Mouse (Mus musculus): ENCODE data around the gene Nup133.
"Not testable (repeated sequence)": the region's sequence is repeated elsewhere in the genome, so short reads cannot be mapped to it uniquely, and the experiment has no call there.

Nup133 gene
- long read RNA-seq, experiment 1, full-length matches to known transcripts: 5 of 9 reads
- long read RNA-seq, experiment 1, partial matches to known transcripts: 4 of 9 reads
- long read RNA-seq, experiment 1, other reads (novel, unspliced or antisense): 0 of 9 reads
- long read RNA-seq, experiment 2, full-length matches to known transcripts: 5 of 9 reads
- long read RNA-seq, experiment 2, partial matches to known transcripts: 3 of 9 reads
- long read RNA-seq, experiment 2, other reads (novel, unspliced or antisense): 1 of 9 reads

DNA sequence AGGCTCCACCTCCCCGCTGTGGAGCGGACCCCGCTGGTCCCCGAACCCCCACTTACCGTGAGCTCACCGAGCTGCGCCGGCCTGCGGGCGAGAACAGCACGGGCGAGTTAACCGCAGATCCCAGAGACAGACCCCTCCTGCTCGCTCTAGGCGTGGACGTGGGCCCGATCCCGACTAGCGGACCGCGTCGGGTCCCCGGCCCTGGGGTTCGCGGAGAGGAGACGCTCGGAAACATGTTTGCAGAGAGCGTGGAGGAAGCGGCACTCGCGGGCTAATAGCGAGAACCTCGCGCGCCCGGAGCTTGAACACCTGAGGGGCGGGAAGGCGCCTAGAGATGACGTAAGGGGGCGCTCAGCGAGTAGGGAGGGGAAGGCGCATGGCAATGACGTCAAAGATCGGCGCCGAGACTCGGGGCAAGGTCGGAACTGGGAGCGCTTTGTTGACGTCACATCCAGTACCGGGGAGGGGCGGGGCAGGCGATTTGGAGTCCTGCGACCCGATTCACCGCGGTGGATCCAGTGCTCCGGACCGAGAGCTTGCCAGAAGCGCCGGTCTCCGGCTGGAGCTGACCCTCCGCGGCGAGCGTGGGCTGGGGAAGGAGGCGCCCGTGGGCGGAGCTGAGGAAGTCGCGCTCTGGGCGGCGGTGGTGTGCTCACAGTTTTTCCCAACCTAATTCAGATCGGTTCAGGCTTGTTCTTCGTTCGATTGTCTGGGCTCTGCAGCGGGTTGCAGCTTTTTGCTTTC is at the start of gene Nup133:
Nup133 (minus strand) TSS at position 324 of the 744 bp plus-strand sequence.
- intact Hi-C loops (cut with DNase I): no loop called here

- intact Hi-C loops (cut with DNase I): no loop called here
Measured at GRCm38 (mm10) chr8:123993997-123994396, 44.9 kb upstream of the Nup133 start.

DNA sequence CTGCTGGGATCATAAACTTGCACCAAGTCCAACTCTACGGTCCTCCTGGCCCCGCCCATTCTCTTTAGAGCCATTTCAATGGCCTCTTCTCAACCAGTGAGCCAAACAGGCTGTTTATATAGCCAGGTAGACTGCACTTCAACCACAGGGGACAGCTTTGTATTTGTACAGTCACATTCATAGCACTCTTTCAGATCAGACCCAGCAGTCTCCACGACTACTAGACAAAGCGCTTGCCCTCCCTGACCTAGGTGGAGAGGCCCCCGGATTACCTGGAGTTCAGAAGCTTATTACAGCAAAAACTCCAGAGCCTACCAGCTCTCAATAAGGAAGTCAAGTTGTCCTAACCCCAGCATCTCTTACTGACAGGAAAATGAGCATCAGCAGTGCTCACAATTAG is 44.5 kb upstream of the Nup133 start:
- intact Hi-C loops (cut with DNase I): no loop called here

- intact Hi-C loops (cut with DNase I): no loop called here
Measured at GRCm38 (mm10) chr8:123992587-123992986, 43.5 kb upstream of the Nup133 start.

- intact Hi-C loops (cut with DNase I): no loop called here
Measured at GRCm38 (mm10) chr8:123990277-123991049, 41.4 kb upstream of the Nup133 start.

- intact Hi-C loops (cut with DNase I): no loop called here
Measured at GRCm38 (mm10) chr8:123989128-123989527, 40.1 kb upstream of the Nup133 start.

- intact Hi-C loops (cut with DNase I): no loop called here
Measured at GRCm38 (mm10) chr8:123988605-123989038, 39.6 kb upstream of the Nup133 start.

DNA sequence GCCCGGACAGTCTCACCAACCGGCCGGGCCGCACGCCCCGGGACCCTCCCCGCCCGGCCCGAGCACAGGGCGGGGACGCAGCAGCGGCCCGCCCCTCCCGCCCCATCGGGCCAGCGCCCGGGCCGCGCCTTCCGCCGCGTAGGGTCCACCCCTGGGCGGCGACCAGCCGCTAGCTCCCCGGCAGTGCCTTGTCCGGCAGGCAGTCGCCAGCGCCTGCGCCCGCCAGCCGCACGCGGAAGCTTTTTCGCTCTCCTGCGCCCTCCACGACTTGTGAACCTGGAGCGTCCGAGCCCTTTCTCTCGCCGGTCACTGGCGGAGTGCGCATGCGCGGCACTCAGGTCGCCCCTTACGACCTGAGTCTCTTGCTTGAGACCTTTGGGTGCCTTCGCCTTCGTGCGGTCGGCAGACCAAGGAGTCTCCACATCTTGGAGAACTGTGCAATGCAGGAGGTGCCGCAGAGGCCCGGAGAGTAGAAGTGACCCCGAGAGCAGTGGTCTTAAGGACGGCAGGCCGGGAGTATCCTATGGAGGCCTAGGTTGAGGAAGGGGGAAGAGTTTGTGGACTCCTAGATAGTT is 33.8 kb upstream of the Nup133 start, which contains the start of gene Abcb10:
Abcb10 (minus strand) TSS at position 297 of the 575 bp plus-strand sequence.
- intact Hi-C loops (cut with DNase I): loop anchor here (5.0 kb wide), 1 partner anchor 34 kb away; no protein-coding TSS in a partner anchor

- intact Hi-C loops (cut with DNase I): loop anchor here (5.0 kb wide), 1 partner anchor 35 kb away; no protein-coding TSS in a partner anchor
Measured at GRCm38 (mm10) chr8:123982291-123982793, 33.3 kb upstream of the Nup133 start.

DNA sequence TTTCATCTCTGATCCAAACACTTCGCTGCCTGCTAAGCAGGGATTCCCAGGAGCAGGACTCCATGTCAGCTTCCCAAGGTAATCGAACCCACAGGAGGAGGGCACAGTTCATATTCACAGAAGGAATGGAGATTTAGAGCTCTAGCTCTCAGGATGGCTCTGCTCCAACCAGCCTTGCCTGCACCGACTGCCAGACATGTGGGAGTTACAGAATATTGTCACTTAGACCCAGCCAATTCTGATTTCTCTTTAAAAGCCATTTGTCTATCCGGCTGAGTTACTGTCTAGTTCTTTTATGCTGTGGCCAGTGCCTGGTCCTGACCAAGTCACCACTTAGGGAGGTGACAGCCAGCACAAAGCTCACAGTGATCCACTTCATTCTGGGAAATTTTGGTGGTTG is 32.6 kb upstream of the Nup133 start:
- intact Hi-C loops (cut with DNase I): loop anchor here (5.0 kb wide), 1 partner anchor 36 kb away; no protein-coding TSS in a partner anchor

DNA sequence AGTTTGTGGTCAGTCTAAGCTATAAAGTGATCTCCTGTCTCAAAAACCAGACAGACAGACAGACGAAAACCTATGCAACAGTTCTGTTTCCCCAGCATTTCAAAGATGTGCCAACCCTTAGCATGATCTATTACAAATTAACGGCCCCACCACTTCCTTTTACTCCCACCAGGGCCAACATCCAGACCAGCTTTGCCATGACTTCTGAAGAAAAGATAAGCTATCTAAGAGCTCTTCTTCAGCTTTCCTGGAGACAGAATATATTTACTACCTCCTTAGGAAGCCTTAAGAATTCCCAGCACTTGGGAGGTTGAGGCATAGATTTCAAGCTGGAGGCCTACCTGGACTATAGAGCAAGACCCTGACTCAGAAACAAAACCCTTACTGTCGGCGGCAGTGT is 31.2 kb upstream of the Nup133 start:
- intact Hi-C loops (cut with DNase I): loop anchor here (5.0 kb wide), 1 partner anchor 37 kb away; no protein-coding TSS in a partner anchor

DNA sequence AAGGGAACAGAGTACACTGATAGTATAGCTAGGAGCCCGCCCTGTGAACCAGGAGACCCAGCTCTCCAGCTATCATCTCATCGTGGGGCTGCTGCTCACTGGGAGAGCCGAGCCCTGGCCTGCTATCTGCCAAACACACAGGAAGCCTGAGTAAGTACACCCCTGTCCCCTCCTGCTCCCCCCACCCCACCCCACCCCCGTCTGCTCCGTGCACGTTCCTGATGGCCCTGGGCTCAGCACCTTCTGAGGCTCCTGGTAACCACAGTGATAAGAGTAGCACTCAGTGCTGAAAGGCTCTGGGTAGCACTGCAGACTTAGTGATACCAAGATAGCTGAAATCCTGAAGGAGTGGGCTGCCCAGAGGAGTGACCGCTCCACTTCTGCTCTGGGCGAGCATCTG is 29.9 kb upstream of the Nup133 start:
- intact Hi-C loops (cut with DNase I): no loop called here

DNA sequence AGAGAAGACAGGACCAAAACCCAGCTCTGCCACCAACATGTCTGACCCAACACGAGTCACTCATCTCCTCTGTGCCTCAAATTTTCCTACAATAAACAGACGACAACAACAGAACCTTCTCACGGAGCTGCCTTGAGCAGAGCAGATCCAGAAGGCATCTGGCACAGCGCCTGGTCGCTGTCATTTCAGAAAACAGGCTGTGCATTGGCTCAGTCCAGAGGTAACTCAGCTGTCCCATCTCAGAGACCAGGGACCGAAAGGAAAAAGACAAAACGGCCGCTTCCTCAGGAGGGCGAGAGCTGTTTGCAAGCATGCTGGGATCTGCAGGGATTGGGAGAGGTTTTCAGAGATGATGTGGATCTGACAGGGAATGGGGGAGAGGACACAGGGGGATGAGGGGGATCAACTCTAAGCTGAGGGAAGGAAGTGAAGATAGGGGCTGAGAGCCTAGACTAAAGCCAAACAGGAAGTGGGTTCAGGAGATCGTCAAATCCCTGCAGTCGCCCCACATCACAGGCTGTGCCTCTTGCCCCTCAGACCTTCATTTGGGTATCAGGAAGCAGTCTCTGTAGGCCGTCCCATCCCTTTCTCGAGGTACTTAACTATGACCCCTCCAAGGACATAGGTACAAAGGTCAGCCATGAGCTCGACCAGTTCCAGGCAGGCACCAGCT is 29.2 kb upstream of the Nup133 start:
- intact Hi-C loops (cut with DNase I): no loop called here

GRCm38 (mm10) chr8:123977499-123977898 is 28.4 kb upstream of the Nup133 start:
- intact Hi-C loops (cut with DNase I): no loop called here

DNA sequence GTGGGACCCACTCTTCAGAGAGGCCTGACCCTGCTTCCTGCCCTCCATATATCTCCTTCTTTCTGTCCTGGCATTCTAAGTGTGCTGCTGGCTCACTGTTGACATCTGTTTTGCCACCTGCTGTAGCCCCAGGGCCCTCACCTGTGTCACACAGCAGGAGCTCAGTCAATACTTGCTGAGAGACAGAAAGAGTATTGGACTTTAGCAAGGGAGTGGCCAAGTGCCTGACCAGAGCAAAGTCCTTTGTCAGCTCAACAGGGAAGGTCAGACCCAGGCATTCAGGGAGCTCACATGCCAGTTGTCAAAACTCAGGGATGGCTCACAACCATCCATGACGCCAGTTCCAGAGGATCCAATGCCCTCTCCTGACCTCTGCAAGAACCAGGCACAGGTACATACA is 24.4 kb upstream of the Nup133 start:
- intact Hi-C loops (cut with DNase I): no loop called here

DNA sequence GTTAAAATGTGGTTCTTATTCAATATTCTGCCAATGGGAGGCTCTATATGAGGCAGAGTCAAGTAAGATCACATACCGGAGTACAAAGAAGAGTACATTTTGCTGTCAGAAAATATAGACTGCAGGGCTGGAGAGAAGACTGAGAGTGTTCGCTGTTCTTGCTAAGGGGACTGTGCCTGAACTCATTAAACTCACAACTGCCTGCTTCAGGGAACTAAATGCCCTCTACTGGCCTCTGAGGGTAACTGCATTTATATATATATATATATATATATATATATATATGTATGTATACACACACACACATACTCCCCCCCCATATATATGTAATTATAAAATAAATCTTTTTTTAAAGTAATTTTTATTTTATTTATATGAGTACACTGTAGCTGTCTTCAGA is 17.8 kb upstream of the Nup133 start:
- intact Hi-C loops (cut with DNase I): no loop called here

GRCm38 (mm10) chr8:123961371-123961770 is 12.3 kb upstream of the Nup133 start:
- intact Hi-C loops (cut with DNase I): no loop called here

DNA sequence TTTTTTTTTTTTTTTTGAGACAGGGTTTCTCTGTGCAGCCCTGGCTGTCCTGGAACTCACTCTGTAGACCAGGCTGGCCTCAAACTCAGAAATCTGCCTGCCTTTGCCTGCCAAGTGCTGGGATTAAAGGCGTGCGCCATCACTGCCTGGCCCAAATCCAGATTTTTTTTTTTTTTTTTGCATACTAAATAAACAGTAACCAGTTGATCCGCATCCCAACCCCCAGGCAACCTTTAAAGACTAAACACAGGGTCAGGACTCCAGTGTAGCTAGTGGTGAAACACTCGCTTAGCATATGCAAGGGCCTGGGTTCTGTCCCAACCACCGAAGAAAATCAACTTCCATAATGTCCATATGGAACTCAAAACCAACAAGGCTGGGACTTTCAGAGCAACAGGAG is 11.5 kb upstream of the Nup133 start:
- intact Hi-C loops (cut with DNase I): not testable (repeated sequence)

DNA sequence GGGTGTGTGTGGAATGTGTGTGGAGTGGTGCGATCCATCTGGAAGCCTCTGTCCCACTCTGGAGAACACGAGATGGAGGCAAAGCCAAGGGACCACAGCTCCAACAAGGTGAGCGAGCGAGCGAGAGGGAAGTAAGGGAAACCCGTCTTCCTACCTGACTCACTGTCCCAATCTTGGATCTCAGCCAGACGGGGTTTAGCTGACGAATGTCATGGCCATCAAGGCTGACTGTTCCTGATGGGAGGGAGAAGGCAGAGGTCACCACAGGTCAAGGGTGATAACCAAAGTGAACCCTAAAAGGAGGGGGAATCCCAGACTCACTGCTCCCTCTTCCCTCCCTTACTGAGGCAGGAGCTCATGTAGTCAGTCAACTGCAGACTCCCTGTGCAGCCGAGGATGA is 11.0 kb upstream of the Nup133 start:
- intact Hi-C loops (cut with DNase I): no loop called here

- intact Hi-C loops (cut with DNase I): no loop called here
Measured at GRCm38 (mm10) chr8:123959473-123959872, 10.4 kb upstream of the Nup133 start.

- intact Hi-C loops (cut with DNase I): no loop called here
Measured at GRCm38 (mm10) chr8:123958130-123958529, 9.1 kb upstream of the Nup133 start.
